ENCODE assay signal across 25 mouse cellular contexts in genomic region chr1:134221172-134221571, GRCm38 (mm10). TPM values are rescaled to one million over a fixed set of nuclear protein-coding genes. Genes with fewer than 3 reads are reported as not detected.
DNase-seq lines count a peak whose midpoint lies in the region; ATAC-seq and TF ChIP-seq lines count a peak whose summit lies in the region.
"Had no signal": no experiment of that assay in that cellular context is flagged by ENCODE, and none has a peak within 500 bp of the region (broad histone marks: within the 10 kb centered on the region; RNA-seq: fewer than 3 reads in every experiment).

No protein-coding gene starts in this region.

- WGBS in heart, adult 2 months, result 52% methylated on average over 1 of the region's 1 CpGs
- WGBS in liver, adult 2 months, result 22% methylated on average over 1 of the region's 1 CpGs
- 63% methylated on average over 1 of the region's 1 CpGs for WGBS in liver, embryonic 12.5 days (ENCODE audit: insufficient replicate concordance)
- 50% methylated on average over 1 of the region's 1 CpGs for WGBS in stomach, postnatal 0 days

- peaks cover 11% of the 10 kb centered on the region for H3K4me1 ChIP-seq in heart, adult 2 months (ENCODE audit: control insufficient read depth, insufficient read depth, low read length)
- H3K4me1 ChIP-seq in liver, adult 2 months (ENCODE audit: control insufficient read depth, insufficient read depth, low read length), result peaks cover 26% of the 10 kb centered on the region
- peaks cover 14% of the 10 kb centered on the region for H3K4me1 ChIP-seq in liver, embryonic 12.5 days
- H3K4me1 ChIP-seq in stomach, postnatal 0 days (replicated peaks; ENCODE audit: control insufficient read depth, insufficient read depth), result no peaks in the 10 kb centered on the region
- H3K4me1 ChIP-seq: embryonic facial prominence, embryonic 15.5 days had no signal

- no peaks in the 10 kb centered on the region for H3K27me3 ChIP-seq in heart, adult 2 months (ENCODE audit: control insufficient read depth, insufficient read depth, low read length)
- no peaks in the 10 kb centered on the region for H3K27me3 ChIP-seq in liver, adult 2 months (ENCODE audit: control insufficient read depth, insufficient read depth, low read length)
- H3K27me3 ChIP-seq in liver, embryonic 12.5 days (replicated peaks), result peaks cover 60% of the 10 kb centered on the region
- H3K27me3 ChIP-seq in stomach, postnatal 0 days (ENCODE audit: control insufficient read depth, insufficient read depth, low read length), result no peaks in the 10 kb centered on the region
- H3K27me3 ChIP-seq: embryonic facial prominence, embryonic 15.5 days; intestine, embryonic 15.5 days had no signal

- no peak overlapping the region for H3K4me2 ChIP-seq in liver, embryonic 12.5 days
- H3K4me2 ChIP-seq in stomach, postnatal 0 days (replicated peaks; ENCODE audit: low read depth), result no peak overlapping the region
- H3K4me2 ChIP-seq: embryonic facial prominence, embryonic 15.5 days; hindbrain, embryonic 14.5 days; intestine, embryonic 15.5 days; midbrain, embryonic 11.5 days had no signal

- peak overlapping the region; percentile 77 for H3K27ac ChIP-seq in heart, adult 2 months
- peak overlapping the region; percentile 60 for H3K27ac ChIP-seq in liver, adult 2 months (replicated peaks; ENCODE audit: insufficient read depth, low read depth, low read length)
- H3K27ac ChIP-seq in liver, embryonic 12.5 days, result no peak overlapping the region
- H3K27ac ChIP-seq in stomach, postnatal 0 days (replicated peaks), result peak overlapping the region; percentile 56; the same call in 1 of the 2 replicates
- H3K27ac ChIP-seq: embryonic facial prominence, embryonic 15.5 days; hindbrain, embryonic 14.5 days; intestine, embryonic 15.5 days; macrophage had no signal

- TF ChIP-seq EP300 in heart, adult 2 months (IDR thresholded peaks at IDR 0.05; ENCODE audit: insufficient read depth, low read depth, low read length), result no peak
- TF ChIP-seq EP300 in stomach, postnatal 0 days (optimal IDR thresholded peaks at IDR 0.05), result no peak

- H3K9me3 ChIP-seq in liver, embryonic 12.5 days (replicated peaks), result no peaks in the 10 kb centered on the region
- no peaks in the 10 kb centered on the region for H3K9me3 ChIP-seq in stomach, postnatal 0 days (ENCODE audit: control insufficient read depth, low read length)
- H3K9me3 ChIP-seq: embryonic facial prominence, embryonic 15.5 days; intestine, embryonic 15.5 days had no signal

- H3K79me2 ChIP-seq in heart, adult 2 months (replicated peaks; ENCODE audit: control insufficient read depth, insufficient read depth, low read length), result no peaks in the 10 kb centered on the region
- no peaks in the 10 kb centered on the region for H3K79me2 ChIP-seq in liver, adult 2 months (ENCODE audit: control insufficient read depth, insufficient read depth, low read length)

- no peak for TF ChIP-seq CTCF in heart, adult 2 months (IDR thresholded peaks at IDR 0.05)
- no peak for TF ChIP-seq CTCF in liver, adult 2 months (IDR thresholded peaks at IDR 0.05; ENCODE audit: low read depth, low read length)
- no peak for TF ChIP-seq CTCF in stomach, postnatal 0 days (IDR thresholded peaks at IDR 0.05; ENCODE audit: low read depth)

- H3K36me3 ChIP-seq in heart, adult 2 months (ENCODE audit: control insufficient read depth, insufficient read depth, low read length), result no peaks in the 10 kb centered on the region
- H3K36me3 ChIP-seq in liver, adult 2 months (ENCODE audit: control insufficient read depth, insufficient read depth, low read length), result no peaks in the 10 kb centered on the region
- H3K36me3 ChIP-seq in liver, embryonic 12.5 days, result no peaks in the 10 kb centered on the region
- H3K36me3 ChIP-seq in stomach, postnatal 0 days (ENCODE audit: control insufficient read depth, insufficient read depth, low read length), result no peaks in the 10 kb centered on the region
- H3K36me3 ChIP-seq: embryonic facial prominence, embryonic 15.5 days; intestine, embryonic 15.5 days had no signal

- no peak for ATAC-seq in liver, embryonic 12.5 days
- ATAC-seq in stomach, postnatal 0 days (ENCODE audit: low FRiP score, low TSS enrichment), result peak; percentile 25; the same call in 1 of the 2 replicates
- ATAC-seq: activated CD4-positive, CD25-positive, alpha-beta regulatory T cell, adult 4 months; forebrain, embryonic 16.5 days; intestine, embryonic 15.5 days had no signal

- intact Hi-C loops in heart, adult 2 months (cut with DNase I), result no loop called here

- H3K9ac ChIP-seq in heart, adult 2 months (ENCODE audit: low read depth, low read length), result no peak overlapping the region
- no peak overlapping the region for H3K9ac ChIP-seq in liver, adult 2 months (ENCODE audit: low read depth, low read length)
- H3K9ac ChIP-seq in liver, embryonic 12.5 days, result no peak overlapping the region
- no peak overlapping the region for H3K9ac ChIP-seq in stomach, postnatal 0 days (ENCODE audit: low read length)
- H3K9ac ChIP-seq: embryonic facial prominence, embryonic 15.5 days; hindbrain, embryonic 14.5 days; intestine, embryonic 15.5 days had no signal

- TF ChIP-seq POLR2A in heart, adult 2 months (IDR thresholded peaks at IDR 0.05; ENCODE audit: insufficient read depth, low read depth, low read length), result no peak
- TF ChIP-seq POLR2A in liver, adult 2 months (IDR thresholded peaks at IDR 0.05; ENCODE audit: extremely low read depth, insufficient read depth, low read length), result no peak

- no peak for DNase-seq in heart, adult 2 months
- no peak for DNase-seq in heart, postnatal 4 days
- peak; percentile 88 for DNase-seq in liver, adult 2 months (ENCODE audit: extremely low read depth, low read depth, low spot score)
- peak; percentile 61 for DNase-seq in MEL-GATA-1-ER (ENCODE audit: extremely low read depth, low read depth)
- no peak for DNase-seq in stomach, postnatal 0 days (ENCODE audit: low spot score)
- no peak for DNase-seq in kidney, postnatal 36 days
- DNase-seq: adrenal gland, postnatal 14 days; B cell, adult 2 months; cerebellum, adult 11 months; cerebellum, postnatal 14 days; kidney, adult 9 months; kidney, postnatal 25 days; lung, adult 18-20 months; retina, postnatal 1 day; right cerebral cortex, postnatal 4 days; thymus, postnatal 25 days had no signal

- H3K4me3 ChIP-seq in heart, adult 2 months, result no peak overlapping the region
- H3K4me3 ChIP-seq in liver, adult 2 months (ENCODE audit: insufficient read depth, low read depth, low read length), result no peak overlapping the region
- H3K4me3 ChIP-seq in liver, embryonic 12.5 days, result no peak overlapping the region
- H3K4me3 ChIP-seq in stomach, postnatal 0 days (ENCODE audit: low read depth, low read length), result no peak overlapping the region
- H3K4me3 ChIP-seq: embryonic facial prominence, embryonic 15.5 days; intestine, embryonic 15.5 days had no signal

RNA-seq across cellular contexts. Expression of gene Adora1, which starts 14.1 kb away (rescaled TPM):
- total RNA-seq in heart, adult 2 months (2021), result 10 to 100 TPM in 1 of 2 experiments, 1 to 10 TPM in 1; 9.6 to 15.0 TPM
- 18.6 and 19.4 TPM in 2 replicates for polyA plus RNA-seq in heart, adult 2 months (2012; rRNA removed)
- total RNA-seq in heart, postnatal 4 days (2021), result 1 to 10 TPM; 9.3 to 9.9 TPM
- total RNA-seq in liver, adult 2 months (2014; rRNA removed), result 3.2 and 6.6 TPM in 2 replicates
- polyA plus RNA-seq in liver, adult 2 months (2012; rRNA removed), result 17.0 and 27.2 TPM in 2 replicates
- 0.06 and 0.16 TPM in 2 replicates for polyA plus RNA-seq in liver, embryonic 12.5 days (2016; fragmentation: Nextera tagmentation; extraction: Ambion mirVana)
- 11.2 and 11.4 TPM in 2 replicates for polyA plus RNA-seq in stomach, postnatal 0 days (2015; fragmentation: Nextera tagmentation; extraction: Ambion mirVana)
- polyA plus RNA-seq: macrophage had no signal

RNA-seq across cellular contexts. Expression of gene Mybph, which starts 27.9 kb away (rescaled TPM):
- not detected for total RNA-seq in heart, adult 2 months (2021)
- polyA plus RNA-seq in heart, adult 2 months (2012; rRNA removed), result 0.16 and 0.18 TPM in 2 replicates
- not detected for total RNA-seq in heart, postnatal 4 days (2021)
- total RNA-seq in liver, adult 2 months (2014; rRNA removed), result not detected in 2 replicates
- not detected in 2 replicates for polyA plus RNA-seq in liver, adult 2 months (2012; rRNA removed)
- 0.37 and 1.1 TPM in 2 replicates for polyA plus RNA-seq in liver, embryonic 12.5 days (2016; fragmentation: Nextera tagmentation; extraction: Ambion mirVana)
- 1.6 and 2.2 TPM in 2 replicates for polyA plus RNA-seq in stomach, postnatal 0 days (2015; fragmentation: Nextera tagmentation; extraction: Ambion mirVana)
- total RNA-seq: adrenal gland, postnatal 14 days; left cerebral cortex, postnatal 10 days had no signal
- polyA plus RNA-seq: activated CD4-positive, CD25-positive, alpha-beta regulatory T cell, adult 4 months; forebrain, embryonic 16.5 days; macrophage had no signal

RNA-seq across cellular contexts. Expression of gene Chil1, which starts 39.2 kb away (rescaled TPM):
- under 1 TPM; 0.94 to 0.96 TPM for total RNA-seq in heart, adult 2 months (2021)
- polyA plus RNA-seq in heart, adult 2 months (2012; rRNA removed), result 1.7 and 2.7 TPM in 2 replicates
- under 1 TPM; 0.33 to 0.65 TPM for total RNA-seq in heart, postnatal 4 days (2021)
- 0.09 and 0.27 TPM in 2 replicates for total RNA-seq in liver, adult 2 months (2014; rRNA removed)
- polyA plus RNA-seq in liver, adult 2 months (2012; rRNA removed), result 0.30 and 0.34 TPM in 2 replicates
- polyA plus RNA-seq in liver, embryonic 12.5 days (2016; fragmentation: Nextera tagmentation; extraction: Ambion mirVana), result 1.4 and 1.5 TPM in 2 replicates
- 2.8 and 3.1 TPM in 2 replicates for polyA plus RNA-seq in stomach, postnatal 0 days (2015; fragmentation: Nextera tagmentation; extraction: Ambion mirVana)
- polyA plus RNA-seq: activated CD4-positive, CD25-positive, alpha-beta regulatory T cell, adult 4 months had no signal

Comparison
In these comparisons a context has a peak if more than half of its experiments do, and no peak if none do; other contexts are left out.
1. RNA of gene Adora1, which starts 14.1 kb away (polyA plus RNA-seq): 18.6 to 19.4 TPM in heart, adult 2 months, 17.0 to 27.2 TPM in liver, adult 2 months and 11.2 to 11.4 TPM in stomach, postnatal 0 days; 0.06 to 0.16 TPM in liver, embryonic 12.5 days; every median in the first group is over 10 times any median in the second.
2. DNase-seq: peak in liver, adult 2 months (single experiment) and MEL-GATA-1-ER (single experiment); none in heart, adult 2 months (0 of 2), heart, postnatal 4 days (single experiment), stomach, postnatal 0 days (single experiment) and kidney, postnatal 36 days (0 of 2).